Mouse (Mus musculus) subcutaneous adipose tissue, adult 2 months (tissue): ENCODE data around the gene Olfr1052. TPM values are rescaled to one million over a fixed set of nuclear protein-coding genes. Genes with fewer than 3 reads are reported as not detected.

Experiments used
- polyA plus RNA-seq: library from polyadenylated mRNA; depleted of rRNA; stranded (reverse); fragments of >200 nt; gene quantifications from 2 replicates; pipeline ENCODE4 v1.2.3, GENCODE M21; 2012; ENCODE audit warnings: low replicate concordance; rRNA removed

The Olfr1052 gene
- not detected in 2 replicates for polyA plus RNA-seq

GRCm38 (mm10) chr2:86292155-86292554 is at the start of gene Olfr1052:
TSS of gene Olfr1052 (plus strand) at chr2:86292455.

DNA sequence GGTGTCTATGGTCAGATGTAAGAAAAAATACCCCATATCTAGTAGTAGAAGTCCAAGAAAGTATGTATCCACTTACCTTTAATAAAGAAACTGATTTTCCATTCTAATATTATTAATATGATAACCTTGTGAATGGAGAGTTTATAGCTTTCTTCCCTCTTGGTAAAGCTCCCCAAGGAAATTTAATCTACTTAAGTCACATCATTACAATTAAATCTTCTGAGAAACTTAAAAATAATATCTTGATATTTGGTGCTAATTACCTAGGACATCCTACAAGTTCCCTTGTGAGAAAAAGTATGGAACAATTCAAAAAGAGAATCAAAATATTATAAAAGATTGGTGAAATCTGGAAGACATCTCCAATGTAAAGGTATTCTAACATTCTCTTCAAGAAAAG is 34.0 kb upstream of the Olfr1052 start, which contains the start of gene Olfr1049:
Gene Olfr1049, minus strand, starts transcription at position 101 of the 400 bp plus-strand sequence.

GRCm38 (mm10) chr2:86278988-86279387 is 13.3 kb upstream of the Olfr1052 start, which contains the start of gene Olfr1051:
TSS of gene Olfr1051 (minus strand) at chr2:86279088.

GRCm38 (mm10) chr2:86315184-86315583 is 22.9 kb downstream of the Olfr1052 start, which contains the start of gene Olfr1053:
TSS of gene Olfr1053 (minus strand) at chr2:86315284.

DNA sequence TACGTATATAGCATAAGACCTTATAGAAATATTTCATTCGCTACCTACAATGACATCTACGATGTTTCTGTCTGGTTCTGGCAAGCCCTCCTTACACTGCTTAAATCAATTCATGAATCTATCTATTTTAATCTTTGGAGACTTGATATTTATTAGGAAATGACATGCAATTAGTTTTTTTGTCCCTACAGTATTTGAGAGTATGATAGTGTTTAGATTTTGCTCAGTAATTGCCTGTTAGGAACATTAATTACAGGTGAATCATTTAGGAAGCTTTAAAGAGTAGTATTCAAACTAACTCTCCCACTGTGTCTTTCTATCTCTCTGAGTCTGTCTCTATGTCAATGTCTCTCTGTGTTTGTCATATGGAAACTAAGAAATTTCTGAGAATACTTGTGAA is 43.1 kb downstream of the Olfr1052 start, which contains the start of gene Olfr1054:
Gene Olfr1054, minus strand, starts transcription at position 101 of the 400 bp plus-strand sequence.

Other genes starting within 250 kb of the Olfr1052 start
- gene Olfr1034, start 246.6 kb upstream of the Olfr1052 start, polyA plus RNA-seq, result 0.23 and 0.26 TPM in 2 replicates
- not detected in 2 replicates for gene Olfr1036, start 218.5 kb upstream of the Olfr1052 start, polyA plus RNA-seq
- gene Olfr1037, start 205.1 kb upstream of the Olfr1052 start, polyA plus RNA-seq, result not detected in 2 replicates
- not detected in 2 replicates for gene Olfr1039, start 156.5 kb upstream of the Olfr1052 start, polyA plus RNA-seq
- not detected in 2 replicates for gene Olfr1040, start 145.7 kb upstream of the Olfr1052 start, polyA plus RNA-seq
- not detected in 2 replicates for gene Olfr1042, start 130.6 kb upstream of the Olfr1052 start, polyA plus RNA-seq
- not detected in 2 replicates for gene Olfr1043, start 124.9 kb upstream of the Olfr1052 start, polyA plus RNA-seq
- gene Olfr1044, start 114.6 kb upstream of the Olfr1052 start, polyA plus RNA-seq, result not detected in 2 replicates
- gene Olfr52, start 106.8 kb upstream of the Olfr1052 start, polyA plus RNA-seq, result not detected in 2 replicates
- not detected in 2 replicates for gene Olfr1045, start 89.4 kb upstream of the Olfr1052 start, polyA plus RNA-seq
- not detected in 2 replicates for gene Olfr1046, start 73.1 kb upstream of the Olfr1052 start, polyA plus RNA-seq
- gene Olfr1047, start 61.1 kb upstream of the Olfr1052 start, polyA plus RNA-seq, result not detected in 2 replicates
- gene Olfr1048, start 52.2 kb upstream of the Olfr1052 start, polyA plus RNA-seq, result not detected in 2 replicates
- gene Olfr1049, start 34.1 kb upstream of the Olfr1052 start, polyA plus RNA-seq, result not detected in 2 replicates
- gene Olfr1051, start 13.4 kb upstream of the Olfr1052 start, polyA plus RNA-seq, result not detected in 2 replicates
- not detected in 2 replicates for gene Olfr1053, start 22.8 kb downstream of the Olfr1052 start, polyA plus RNA-seq
- not detected in 2 replicates for gene Olfr1054, start 43.0 kb downstream of the Olfr1052 start, polyA plus RNA-seq
- not detected in 2 replicates for gene Olfr1055, start 57.8 kb downstream of the Olfr1052 start, polyA plus RNA-seq
- gene Olfr1056, start 70.0 kb downstream of the Olfr1052 start, polyA plus RNA-seq, result not detected in 2 replicates
- not detected in 2 replicates for gene Olfr1057, start 85.9 kb downstream of the Olfr1052 start, polyA plus RNA-seq
- gene Olfr1058, start 96.1 kb downstream of the Olfr1052 start, polyA plus RNA-seq, result not detected in 2 replicates
- gene Olfr1061, start 121.6 kb downstream of the Olfr1052 start, polyA plus RNA-seq, result not detected in 2 replicates
- gene Olfr1062, start 134.3 kb downstream of the Olfr1052 start, polyA plus RNA-seq, result not detected in 2 replicates
- gene Olfr1065, start 158.1 kb downstream of the Olfr1052 start, polyA plus RNA-seq, result not detected in 2 replicates
- not detected in 2 replicates for gene Olfr1066, start 163.8 kb downstream of the Olfr1052 start, polyA plus RNA-seq
- not detected in 2 replicates for gene Olfr228, start 194.9 kb downstream of the Olfr1052 start, polyA plus RNA-seq
- not detected in 2 replicates for gene Olfr1076, start 216.0 kb downstream of the Olfr1052 start, polyA plus RNA-seq